Mouse (Mus musculus) layer of hippocampus, adult 8-10 months (tissue): ENCODE data around the gene Elf1. TPM values are rescaled to one million over a fixed set of nuclear protein-coding genes. Genes with fewer than 3 reads are reported as not detected.
"Not testable (repeated sequence)": the region's sequence is repeated elsewhere in the genome, so short reads cannot be mapped to it uniquely, and the experiment has no call there.

ENCODE experiments used
- DNase-seq, 2 experiments: peaks; one replicate each; pipeline ENCODE4 v3.0.0; 2022; ENCODE audit warnings: low spot score in 2 of 2
- total RNA-seq, 4 experiments: library from RNA; stranded (reverse); gene quantifications; 2 replicates each; pipeline ENCODE4 v1.2.4; 2022

Elf1 gene
- total RNA-seq: 1 to 10 TPM; 4.2 to 7.9 (median 6.2) TPM

DNA sequence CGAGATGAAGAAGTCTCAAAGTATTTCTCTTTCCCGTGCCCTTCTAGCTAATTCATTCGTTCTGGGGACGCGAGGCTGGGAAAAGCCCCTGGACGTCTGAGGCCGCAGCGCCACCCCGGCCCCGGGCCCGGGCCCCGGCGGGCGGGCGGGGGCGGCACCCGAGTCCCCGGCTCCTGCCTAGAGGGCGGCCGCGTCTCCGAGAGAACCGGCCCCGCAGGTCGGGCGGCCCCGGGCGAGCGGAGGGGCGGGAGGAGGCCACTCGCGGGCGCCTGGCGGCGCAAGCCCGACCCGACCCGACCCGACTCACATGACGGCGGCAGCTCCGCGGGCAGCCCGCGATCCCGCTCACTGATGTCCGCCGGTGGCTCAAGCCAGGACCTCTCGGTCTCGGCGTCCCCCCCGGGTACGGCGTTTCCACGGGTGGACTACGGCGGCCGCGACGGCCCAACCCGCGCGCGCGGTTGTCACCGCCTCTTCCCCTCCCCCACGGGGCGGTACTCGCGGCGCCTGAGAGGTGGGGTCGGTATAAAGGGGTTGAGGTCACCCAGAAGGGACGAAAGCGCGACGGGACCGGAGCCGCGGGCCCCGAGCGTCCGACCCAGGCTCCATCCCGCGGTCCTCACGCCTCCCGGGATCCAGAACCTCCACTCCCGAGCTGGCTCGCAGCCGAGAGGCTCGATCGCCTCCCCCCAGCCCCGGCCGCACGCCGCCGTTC lies at the start of gene Elf1:
Gene Elf1, plus strand, starts transcription at position 571 of the 715 bp plus-strand sequence.
- DNase-seq: peak; percentile 91 to 95

DNA sequence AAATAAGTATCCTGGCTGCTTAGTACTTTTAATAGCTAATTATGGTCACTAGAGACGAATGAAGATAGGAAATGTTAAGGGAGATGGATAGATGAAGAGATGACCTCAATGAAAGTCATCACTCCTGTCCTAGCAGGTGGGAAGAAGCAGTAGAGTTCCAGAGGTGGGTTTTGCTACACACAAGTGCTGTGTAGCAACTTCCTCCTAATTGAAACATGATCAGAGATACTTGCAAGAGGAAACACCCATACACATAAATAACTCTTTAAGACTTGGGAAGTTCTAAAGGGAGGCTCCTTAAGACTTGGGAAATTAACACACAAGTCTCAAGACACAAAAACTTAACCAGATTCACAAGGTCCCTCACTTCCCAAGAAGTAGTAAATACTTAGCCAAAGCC lies 46.9 kb upstream of the Elf1 start:
- DNase-seq: no peak

DNA sequence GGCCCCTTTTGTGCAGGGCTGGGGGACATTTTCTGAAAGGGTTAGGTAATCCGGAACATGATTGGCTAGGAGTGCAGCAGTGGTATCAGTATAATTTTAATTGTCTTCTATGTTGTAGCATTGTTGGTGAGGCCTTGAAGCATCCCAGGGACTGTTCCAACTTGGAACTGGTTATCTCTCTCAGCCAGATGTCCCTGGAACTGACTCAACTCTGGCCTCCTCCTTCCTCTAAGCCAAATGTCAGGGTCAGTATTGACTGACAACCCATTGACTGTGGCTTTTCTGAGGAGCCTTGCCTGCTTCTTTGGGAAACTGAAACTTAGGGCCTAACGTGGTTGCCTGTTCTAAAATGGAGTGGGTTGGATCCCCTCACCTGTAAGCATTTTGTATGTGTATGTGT lies 40.3 kb upstream of the Elf1 start:
- DNase-seq: no peak

DNA sequence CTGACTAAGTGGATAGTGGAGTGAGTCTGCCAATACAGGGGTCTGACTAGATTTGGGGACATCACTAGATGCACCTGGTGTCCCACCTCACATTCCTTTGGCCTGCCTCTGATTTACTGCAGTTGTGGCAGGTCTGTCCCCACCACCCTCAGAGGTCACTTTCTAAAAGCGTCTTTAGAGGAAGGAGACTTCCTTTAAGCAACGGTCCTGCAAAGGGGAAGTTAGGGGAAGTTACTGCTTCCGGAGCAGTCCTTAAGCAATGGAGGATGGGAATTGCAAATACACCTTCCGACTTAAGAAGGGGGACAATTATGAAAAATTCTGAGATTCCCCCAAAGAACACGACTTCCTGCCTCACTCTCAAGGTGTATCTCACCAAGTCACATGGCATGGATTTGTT lies 39.6 kb upstream of the Elf1 start:
- no peak for DNase-seq

DNA sequence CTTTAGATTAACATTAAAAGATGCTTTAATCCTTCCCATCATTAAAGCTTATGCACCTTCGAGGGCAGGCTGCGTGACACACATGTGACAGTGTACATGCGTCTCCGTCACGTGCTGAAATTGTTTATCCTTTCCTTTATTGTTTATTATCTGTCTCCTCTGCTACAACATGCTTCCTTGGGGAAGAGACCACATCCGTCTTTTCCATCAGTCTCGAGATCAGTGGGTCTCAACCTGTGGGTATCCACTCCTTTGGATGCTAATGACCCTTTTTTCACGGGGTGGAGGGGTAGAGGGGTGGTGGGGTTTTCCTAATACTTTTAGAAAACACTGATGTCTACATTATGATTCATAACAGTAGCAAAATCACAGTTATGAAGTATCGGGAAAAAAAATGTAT lies 36.4 kb upstream of the Elf1 start:
- DNase-seq: no peak

DNA sequence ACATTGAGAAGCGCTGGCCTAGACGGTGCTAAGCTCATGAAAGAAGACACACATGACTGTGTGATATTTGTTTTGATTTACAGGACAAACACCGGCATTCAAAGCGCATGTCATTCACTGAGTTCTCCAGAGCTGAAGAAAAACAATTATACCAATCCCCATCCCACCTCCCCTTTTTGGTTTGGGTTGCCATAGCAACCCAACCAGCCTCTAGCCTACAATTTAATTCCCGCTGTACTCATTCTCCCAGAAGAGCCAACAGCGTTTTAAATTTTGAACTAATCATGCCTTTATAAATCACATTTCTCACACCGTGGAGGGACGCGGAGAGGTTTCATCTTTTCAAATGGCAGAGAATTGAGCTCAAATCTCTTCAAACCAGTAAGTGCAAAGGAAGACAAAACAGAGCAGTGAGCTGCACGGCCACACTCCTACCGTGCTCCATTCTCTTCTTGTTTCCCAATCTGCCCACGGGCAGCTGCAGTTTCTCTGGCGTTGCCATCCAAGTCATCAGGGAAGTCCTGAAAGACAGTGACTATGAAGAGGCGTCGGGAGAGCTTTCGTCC lies 35.9 kb upstream of the Elf1 start:
- peak; percentile 32 to 43 for DNase-seq

DNA sequence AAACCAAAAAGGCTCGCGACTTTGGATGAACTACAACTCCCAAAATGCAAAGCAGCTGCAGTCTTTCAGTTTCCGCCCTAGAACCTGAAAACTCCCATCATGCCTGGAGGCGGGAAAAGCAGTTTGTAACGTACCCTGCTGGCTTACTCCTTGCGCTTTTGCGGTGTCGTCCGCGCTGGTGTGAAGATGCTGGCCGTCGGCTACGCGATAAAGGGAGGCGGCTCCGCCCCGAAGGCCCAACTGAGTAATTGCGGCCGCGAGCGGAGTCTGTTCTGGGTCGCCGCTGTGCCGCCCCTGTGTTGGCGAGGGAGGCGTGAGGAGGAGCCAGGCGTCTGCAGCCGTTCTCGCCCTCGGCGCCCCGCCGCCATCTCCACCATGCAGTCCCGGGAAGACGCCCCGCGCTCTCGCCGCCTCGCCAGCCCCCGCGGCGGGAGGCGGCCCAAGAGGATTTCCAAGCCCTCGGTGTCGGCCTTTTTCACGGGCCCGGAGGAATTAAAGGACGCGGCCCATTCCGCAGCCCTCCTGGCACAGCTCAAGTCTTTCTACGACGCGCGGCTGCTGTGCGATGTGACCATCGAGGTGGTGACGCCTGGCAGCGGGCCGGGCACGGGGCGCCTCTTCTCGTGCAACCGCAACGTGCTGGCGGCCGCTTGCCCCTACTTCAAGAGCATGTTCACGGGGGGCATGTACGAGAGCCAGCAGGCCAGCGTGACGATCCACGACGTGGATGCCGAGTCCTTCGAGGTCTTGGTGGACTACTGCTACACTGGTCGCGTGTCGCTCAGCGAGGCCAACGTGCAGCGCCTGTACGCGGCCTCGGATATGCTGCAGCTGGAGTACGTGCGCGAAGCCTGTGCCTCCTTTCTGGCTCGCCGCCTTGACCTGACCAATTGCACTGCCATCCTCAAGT lies 29.1 kb upstream of the Elf1 start, which contains the start of gene Kbtbd6:
Gene Kbtbd6, plus strand, starts transcription at position 155 of the 910 bp plus-strand sequence.
- DNase-seq: peak; percentile 62 to 69

DNA sequence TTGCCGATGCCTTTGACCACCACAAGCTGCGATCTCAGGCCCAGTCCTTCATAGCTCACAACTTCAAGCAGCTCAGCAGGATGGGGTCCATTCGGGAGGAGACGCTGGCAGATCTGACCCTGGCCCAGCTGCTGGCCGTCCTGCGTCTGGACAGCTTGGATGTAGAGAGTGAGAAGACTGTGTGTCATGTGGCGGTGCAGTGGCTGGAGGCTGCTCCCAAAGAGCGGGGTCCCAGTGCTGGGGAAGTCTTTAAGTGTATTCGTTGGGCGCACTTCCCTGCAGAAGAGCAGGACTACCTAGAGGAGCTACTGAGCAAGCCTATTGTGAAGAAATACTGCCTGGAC lies 28.4 kb upstream of the Elf1 start:
- DNase-seq: not testable (repeated sequence)

DNA sequence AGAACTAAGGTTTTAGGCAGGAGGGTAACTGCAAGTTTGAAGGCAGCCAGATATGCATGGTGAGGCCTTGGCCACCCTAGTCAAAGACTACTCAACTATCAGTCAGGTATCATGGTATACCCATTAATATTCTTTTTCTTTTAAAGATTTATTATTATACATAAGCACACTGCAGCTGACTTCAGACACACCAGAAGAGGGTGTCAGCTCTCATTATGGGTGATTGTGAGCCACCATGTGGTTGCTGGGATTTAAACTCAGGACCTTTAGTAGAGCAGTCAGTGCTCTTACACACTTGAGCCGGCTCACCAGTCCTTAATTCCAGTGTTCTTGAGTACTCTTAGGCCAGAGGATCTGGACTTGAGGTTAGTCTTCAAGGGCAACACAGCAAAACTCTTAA lies 20.6 kb upstream of the Elf1 start:
- no peak for DNase-seq

DNA sequence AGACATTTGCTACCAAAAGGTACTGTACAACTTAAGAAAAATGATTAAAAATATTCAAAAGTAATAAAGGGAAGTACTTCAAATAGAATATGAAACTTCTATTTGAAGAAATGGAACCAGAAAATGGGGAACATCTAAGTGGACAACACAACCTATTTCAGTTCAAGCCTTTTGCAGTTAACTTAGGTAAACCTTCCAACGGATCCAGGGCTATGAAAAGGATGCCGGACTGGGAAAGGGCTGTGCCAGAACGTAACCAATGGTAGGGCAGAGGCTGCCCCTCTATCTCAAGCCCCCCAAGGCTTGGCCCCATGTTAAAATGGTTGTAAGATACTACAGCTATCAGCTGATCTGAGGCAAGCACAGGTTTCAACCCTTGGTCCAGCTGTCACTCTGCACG lies 20.0 kb upstream of the Elf1 start:
- DNase-seq: no peak

DNA sequence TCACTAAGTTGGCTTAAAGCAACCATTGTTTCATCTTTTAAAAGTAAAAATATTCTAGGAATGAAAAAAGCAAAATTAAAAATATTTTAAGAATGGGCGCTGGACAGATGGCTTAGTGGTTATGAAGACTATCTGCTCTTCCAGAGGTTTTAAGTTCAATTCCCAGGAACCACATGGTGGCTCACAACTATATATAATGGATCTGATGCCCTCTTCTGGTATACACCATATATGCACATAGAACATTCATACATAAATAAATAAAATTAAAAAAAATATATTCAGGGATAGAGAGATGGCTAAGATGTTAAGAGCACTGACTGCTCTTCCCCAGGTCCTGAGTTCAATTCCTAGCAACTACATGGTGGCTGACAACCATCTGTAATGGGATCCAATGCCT lies 15.4 kb upstream of the Elf1 start:
- no peak for DNase-seq

DNA sequence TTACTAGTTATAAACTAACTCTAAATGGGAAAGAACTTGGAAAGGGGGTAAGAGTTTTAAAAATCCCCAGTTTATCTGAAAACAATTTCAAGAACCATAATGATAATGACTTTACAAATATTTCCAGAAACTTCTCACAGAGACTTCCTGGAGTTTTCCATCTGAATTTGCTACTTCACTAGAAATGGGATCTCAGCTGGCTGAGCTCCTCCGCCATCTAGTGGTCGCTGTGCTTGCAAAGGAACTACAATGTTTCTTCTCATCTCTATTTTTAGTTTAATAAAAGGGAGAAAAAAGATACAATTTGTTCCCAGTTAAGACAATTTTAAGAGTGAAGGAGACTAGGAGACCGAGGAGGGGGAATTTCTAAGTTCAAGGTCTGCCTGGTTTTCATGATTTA lies 13.4 kb upstream of the Elf1 start:
- DNase-seq: peak in 1 of 2 experiments; percentile 56

DNA sequence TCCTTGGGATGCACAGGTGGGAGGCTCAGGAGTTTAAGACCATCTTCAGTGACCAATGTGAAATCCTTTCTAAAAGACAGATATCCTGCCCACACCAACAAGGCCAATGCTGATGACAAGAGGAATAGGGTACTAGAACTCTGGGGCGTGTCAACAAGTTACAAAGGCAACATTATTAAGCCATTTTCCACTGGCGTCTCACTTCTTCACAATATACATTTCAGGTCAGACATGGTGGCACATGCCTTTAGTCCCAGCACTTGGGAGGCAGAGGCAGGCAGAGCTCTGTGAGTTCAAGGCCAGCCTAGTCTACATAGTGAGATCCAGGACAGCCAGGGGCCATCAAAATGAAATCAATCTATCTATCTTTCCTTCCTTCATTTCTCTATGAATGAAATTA lies 7.6 kb upstream of the Elf1 start:
- no peak for DNase-seq

DNA sequence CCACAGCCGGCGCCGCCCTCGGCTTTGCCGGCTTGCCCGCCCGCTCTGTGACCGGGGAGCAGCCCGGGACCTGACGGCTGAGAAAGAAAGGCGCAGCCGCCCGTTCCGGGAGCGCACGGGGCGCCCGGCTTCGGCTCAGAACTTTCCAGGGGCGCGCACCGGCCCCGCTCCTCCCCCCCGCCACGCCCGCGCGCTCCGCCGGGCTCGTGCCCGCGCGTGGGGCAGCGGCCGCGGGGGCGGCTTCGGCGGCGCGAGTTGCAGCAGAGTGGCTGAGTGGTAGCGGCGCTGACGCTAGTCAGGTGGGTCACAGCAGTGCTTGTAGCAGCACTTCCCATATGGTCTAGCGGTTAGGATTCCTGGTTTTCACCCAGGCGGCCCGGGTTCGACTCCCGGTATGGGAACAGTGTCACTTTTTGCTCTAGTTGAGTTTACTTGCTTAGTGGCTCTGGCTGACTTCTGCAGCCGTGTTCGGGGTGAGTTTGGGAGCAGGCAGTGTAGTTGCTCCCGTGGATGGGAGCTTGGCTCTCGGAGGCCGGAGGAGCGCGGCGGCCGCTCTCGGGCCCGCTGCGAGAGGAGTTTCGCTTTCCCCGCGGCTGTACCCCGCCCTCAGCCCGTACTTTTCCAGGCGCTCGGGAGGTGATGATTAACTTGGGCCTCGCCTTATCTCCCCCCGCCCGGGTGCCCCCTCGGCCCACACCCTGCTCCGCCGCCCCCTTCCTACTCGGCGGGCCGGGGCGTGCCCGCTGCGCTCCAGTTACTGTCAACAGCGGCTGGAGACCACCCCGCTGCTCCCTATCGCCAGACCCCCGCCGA lies 551 bp downstream of the Elf1 start, which contains the start of gene Wbp4:
Gene Wbp4, minus strand, starts transcription at position 182 of the 813 bp plus-strand sequence.
- DNase-seq: peak; percentile 94 to 97

DNA sequence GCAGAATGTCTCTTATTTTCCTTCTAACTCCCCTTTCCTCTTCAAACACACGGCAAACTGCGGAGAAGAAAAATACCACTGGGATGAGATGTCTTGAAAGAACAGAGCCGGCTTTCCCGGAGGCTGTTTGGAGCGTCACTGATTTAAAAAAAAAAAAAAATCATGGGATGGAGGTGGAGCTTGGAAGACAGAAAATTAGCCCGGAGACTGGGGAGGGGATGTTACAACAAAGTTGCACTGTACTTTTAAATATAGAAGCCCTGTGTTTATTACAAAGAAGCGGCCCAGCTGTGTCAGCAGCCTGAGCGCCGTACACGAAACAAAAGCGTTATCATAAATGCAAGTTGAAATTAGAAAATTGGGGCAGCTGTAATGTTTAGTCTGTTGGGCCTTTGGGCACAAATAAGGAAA lies 1.3 kb downstream of the Elf1 start:
- no peak for DNase-seq

DNA sequence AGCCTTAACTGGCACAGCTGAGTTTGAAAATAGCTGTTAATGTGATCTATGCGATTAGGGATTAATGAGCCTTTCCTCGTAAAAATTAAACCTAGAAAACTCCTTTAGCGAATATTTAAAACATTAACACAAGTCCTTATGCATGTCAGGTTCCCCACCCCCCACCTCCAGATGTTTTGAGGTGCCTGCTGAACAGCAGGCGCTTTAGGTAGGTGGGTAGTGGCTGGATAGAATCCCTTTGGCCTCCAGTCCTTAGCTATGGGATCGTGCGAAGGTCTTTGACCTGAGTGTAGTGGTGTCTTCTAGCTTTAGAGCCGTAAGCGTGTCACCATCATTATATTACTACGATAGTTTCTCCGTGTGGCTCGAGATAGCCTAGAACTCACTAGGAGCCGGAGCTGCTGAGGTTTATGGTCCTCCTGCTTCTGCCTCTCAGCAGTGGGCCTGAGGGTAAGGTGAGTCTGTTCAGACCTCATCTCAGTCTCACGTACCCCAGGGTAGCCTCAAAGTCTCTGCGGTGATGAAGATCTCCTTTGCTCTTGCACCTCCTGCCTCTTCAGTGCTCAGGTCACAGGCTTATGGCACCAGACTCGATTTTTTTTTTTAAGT lies 1.9 kb downstream of the Elf1 start:
- DNase-seq: no peak

DNA sequence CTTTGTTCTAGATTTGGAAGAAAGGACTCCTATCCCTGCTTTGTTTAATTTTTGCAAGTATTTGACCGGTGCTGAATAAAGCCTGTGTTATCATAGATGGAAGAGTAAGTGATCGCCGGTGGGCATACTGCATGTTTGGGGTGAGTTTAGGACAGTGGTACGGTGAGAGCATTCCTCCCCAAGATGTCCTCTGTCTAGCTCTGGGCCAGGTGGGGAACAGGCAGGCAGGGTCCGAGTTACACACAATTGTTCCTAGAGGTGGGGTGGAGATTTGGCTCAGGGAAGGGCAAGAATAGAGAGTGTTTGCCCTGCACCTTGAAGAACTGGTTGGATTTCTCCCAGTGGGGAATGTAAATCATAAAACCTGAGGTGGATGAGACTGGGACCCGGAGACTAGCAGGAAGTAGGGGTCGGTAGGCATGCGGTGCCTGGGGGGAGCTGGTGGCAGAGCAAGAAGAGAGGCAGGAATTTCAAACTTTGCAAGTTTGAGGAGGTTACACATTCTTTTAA lies 2.7 kb downstream of the Elf1 start:
- no peak for DNase-seq

DNA sequence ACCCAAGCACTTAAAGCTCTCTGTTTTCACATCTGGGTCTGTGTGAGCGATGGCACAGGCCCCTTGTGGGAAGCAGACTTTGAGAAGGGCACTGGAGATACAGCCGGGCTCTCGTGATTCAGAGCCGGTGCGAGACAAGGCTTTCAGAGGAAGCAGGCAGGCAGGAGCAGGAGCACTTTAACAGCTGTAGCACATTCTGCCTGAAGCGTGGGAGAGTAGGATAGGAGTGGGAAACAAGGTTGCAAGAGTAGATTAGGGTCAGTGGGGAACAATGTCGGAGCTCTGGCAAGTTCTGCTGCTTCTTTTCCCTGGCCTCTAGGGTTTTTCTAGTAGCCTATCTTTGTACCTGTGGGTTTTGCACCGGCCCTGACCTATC lies 5.6 kb downstream of the Elf1 start:
- no peak for DNase-seq

DNA sequence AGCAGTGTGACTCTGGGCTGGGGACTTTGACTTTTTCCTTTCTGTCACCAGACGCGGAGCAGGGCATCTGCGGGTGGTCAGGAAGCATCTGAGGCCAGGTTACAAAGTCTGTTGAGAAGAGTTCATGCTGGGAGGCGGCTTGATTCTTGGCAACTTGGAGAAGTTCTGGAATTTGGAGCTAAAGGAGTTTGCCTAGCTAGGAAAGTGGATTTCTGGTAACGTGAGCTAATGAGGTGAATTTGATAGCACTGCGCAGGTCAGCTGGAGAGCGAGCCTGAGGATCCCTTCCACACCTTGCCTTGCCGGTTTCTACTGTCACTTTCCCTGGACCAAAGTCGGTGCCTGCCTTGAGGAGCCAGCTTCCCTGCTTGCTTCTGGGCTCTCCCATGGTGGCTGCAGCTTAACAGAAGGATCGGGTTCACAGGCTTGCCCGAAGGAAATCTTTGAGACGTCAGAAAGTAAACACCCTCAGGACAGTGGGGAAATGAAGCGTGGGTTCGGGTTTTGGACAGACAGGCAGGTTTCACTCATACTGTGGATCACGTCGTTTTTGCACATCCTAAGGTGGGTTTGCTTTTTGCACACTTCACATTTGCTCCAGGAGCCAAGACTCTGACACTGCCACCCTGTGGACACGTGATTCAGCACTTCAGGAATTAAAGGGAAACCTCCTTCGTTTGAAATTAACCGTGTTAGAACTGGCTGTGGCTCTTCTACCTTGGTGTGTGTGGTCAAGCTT lies 6.2 kb downstream of the Elf1 start:
- DNase-seq: peak in 1 of 2 experiments; percentile 38

DNA sequence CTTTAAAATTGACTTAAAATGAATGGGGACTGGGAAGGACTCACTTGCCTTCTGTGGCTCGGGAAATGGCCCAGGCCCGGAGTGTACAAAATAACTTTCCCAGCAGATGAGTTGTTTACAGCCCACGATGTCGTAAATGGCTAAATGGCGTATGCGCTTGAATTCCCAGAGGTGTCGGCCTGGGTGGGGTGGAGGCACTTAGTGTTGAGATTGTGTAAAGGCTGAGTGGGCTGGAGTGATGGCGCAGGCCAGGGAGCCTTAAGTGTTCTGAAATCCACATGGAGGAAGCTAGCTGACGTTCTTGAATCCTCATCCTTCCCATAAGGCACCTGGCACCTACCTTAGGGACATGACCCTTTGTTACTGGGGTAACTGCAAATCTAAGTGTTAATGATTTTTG lies 7.5 kb downstream of the Elf1 start:
- DNase-seq: no peak
